Mouse (Mus musculus) lung, embryonic 16.5 days (tissue): Measurements from ENCODE around the gene Rho. TPM values are rescaled to one million over a fixed set of nuclear protein-coding genes. Genes with fewer than 3 reads are reported as not detected.

Experiments
- ATAC-seq: fragments of 200-750 bp; cut with Nextera tagmentation; 2 replicates; pipeline ENCODE4 v1.8.0; 2017; ENCODE audit warnings: low read depth, mild to moderate bottlenecking, moderate library complexity
- H3K27ac ChIP-seq: fragments of 300-500 bp; sonication (generic); 2 replicates; pipeline ENCODE4 v1.5.1; 2014; ENCODE audit warnings: mild to moderate bottlenecking, control low read depth, low read length
- H3K27me3 ChIP-seq: fragments of 300-500 bp; sonication (generic); 2 replicates; pipeline ENCODE4 v1.6.1; 2014; ENCODE audit warnings: low read depth, low read length, mixed read lengths; ENCODE audit not compliant: control insufficient read depth, insufficient read depth
- H3K36me3 ChIP-seq: fragments of 300-500 bp; sonication (generic); 2 replicates; pipeline ENCODE4 v1.6.1; 2014; ENCODE audit warnings: low read length; ENCODE audit not compliant: control insufficient read depth, insufficient read depth
- H3K4me1 ChIP-seq: fragments of 300-500 bp; sonication (generic); replicated peaks from 2 replicates; pipeline ENCODE4 v1.6.1; 2014; ENCODE audit warnings: low read length, mixed read lengths; ENCODE audit not compliant: control insufficient read depth, insufficient read depth
- H3K4me2 ChIP-seq: fragments of 300-500 bp; sonication (generic); 2 replicates; pipeline ENCODE4 v1.6.1; 2014; ENCODE audit warnings: low read depth, low read length, control low read depth
- H3K4me3 ChIP-seq: fragments of 300-500 bp; sonication (generic); 2 replicates; pipeline ENCODE4 v1.5.1; 2014; ENCODE audit warnings: mild to moderate bottlenecking, low read length, control low read depth
- H3K9ac ChIP-seq: fragments of 300-500 bp; sonication (generic); 2 replicates; pipeline ENCODE4 v1.6.1; 2014; ENCODE audit warnings: low read length, control low read depth
- H3K9me3 ChIP-seq: fragments of 300-500 bp; sonication (generic); 2 replicates; pipeline ENCODE4 v1.6.1; 2016; ENCODE audit warnings: low read length; ENCODE audit not compliant: control insufficient read depth
- WGBS: fragments of 180-500 bp; shearing (Covaris S2); extraction: QIAGEN DNeasy Blood & Tissue Kit; methylation state at CpG from one replicate; pipeline ENCODE4 v1.1.7; 2014; 5-methylcytosine and 5-hydroxymethylcytosine counted together
- polyA plus RNA-seq: library from polyadenylated mRNA; unstranded; fragments of >200 nt; fragmentation: Nextera tagmentation; extraction: Ambion mirVana; gene quantifications from 2 replicates; pipeline ENCODE4 v1.2.1, GENCODE M21; 2015

Rho gene
- 0.08 and 0.16 TPM in 2 replicates for polyA plus RNA-seq

DNA sequence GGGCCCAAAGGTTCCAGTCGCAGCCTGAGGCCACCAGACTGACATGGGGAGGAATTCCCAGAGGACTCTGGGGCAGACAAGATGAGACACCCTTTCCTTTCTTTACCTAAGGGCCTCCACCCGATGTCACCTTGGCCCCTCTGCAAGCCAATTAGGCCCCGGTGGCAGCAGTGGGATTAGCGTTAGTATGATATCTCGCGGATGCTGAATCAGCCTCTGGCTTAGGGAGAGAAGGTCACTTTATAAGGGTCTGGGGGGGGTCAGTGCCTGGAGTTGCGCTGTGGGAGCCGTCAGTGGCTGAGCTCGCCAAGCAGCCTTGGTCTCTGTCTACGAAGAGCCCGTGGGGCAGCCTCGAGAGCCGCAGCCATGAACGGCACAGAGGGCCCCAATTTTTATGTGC lies at the start of gene Rho:
Rho (plus strand) TSS at position 110 of the 400 bp plus-strand sequence.
- Histone ChIP-seq H3K4me3 (no peak within 1 kb of the TSS), H3K36me3 (no peaks in the 10 kb centered on the region), H3K9me3 (no peaks in the 10 kb centered on the region), H3K4me1 (peaks cover 7% of the 10 kb centered on the region; the same call in 1 of the 2 replicates), H3K9ac (no peak within 1 kb of the TSS), H3K4me2 (no peak within 1 kb of the TSS), H3K27me3 (no peaks in the 10 kb centered on the region), H3K27ac (no peak within 1 kb of the TSS)
- WGBS: 80% methylated on average over 14 of the region's 14 CpGs
- no peak for ATAC-seq

DNA sequence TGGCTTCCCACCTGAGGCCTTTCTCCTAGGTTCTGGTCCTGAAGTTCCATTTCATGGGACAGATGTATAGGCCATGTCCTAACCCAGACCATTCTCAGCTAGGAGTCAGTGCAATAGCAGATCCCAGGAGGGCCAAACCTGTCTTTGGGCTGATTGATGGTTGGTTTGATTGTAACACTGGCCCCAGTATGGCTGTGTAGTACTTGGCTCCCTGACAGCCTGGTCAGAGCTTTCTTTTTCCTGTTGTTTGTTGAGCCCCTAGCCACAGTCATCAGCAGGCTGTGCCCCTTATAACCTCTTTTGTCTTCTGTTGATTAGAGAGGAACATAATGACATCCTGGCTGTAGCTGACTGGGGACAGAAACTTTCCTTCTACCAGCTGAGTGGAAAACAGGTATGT lies 47.5 kb upstream of the Rho start:
- Histone ChIP-seq H3K9me3 (peaks cover 5% of the 10 kb centered on the region; the same call in 1 of the 2 replicates), H3K27me3 (no peaks in the 10 kb centered on the region), H3K27ac (peak overlapping the region; percentile 24; the same call in 1 of the 2 replicates), H3K9ac (no peak overlapping the region), H3K4me2 (no peak overlapping the region), H3K4me1 (peaks cover 5% of the 10 kb centered on the region), H3K4me3 (no peak overlapping the region), H3K36me3 (peaks cover 14% of the 10 kb centered on the region)
- ATAC-seq: peak; percentile 60

- Histone ChIP-seq H3K4me1 (peaks cover 19% of the 10 kb centered on the region), H3K9ac (no peak overlapping the region), H3K9me3 (peaks cover 5% of the 10 kb centered on the region; the same call in 1 of the 2 replicates), H3K4me3 (no peak overlapping the region), H3K27me3 (no peaks in the 10 kb centered on the region), H3K27ac (no peak overlapping the region), H3K36me3 (peaks cover 14% of the 10 kb centered on the region), H3K4me2 (no peak overlapping the region)
- no peak for ATAC-seq
- WGBS: 63% methylated on average over 4 of the region's 4 CpGs
These were observed 44.7 kb upstream of the Rho start for GRCm38 (mm10) chr6:115886894-115887293.

- ATAC-seq: no peak
- Histone ChIP-seq H3K36me3 (peaks cover 14% of the 10 kb centered on the region), H3K27me3 (no peaks in the 10 kb centered on the region), H3K9me3 (peaks cover 5% of the 10 kb centered on the region; the same call in 1 of the 2 replicates), H3K9ac (no peak overlapping the region), H3K27ac (no peak overlapping the region), H3K4me1 (peaks cover 26% of the 10 kb centered on the region), H3K4me3 (no peak overlapping the region), H3K4me2 (no peak overlapping the region)
- WGBS: 95% methylated on average over 3 of the region's 3 CpGs
These were observed 43.3 kb upstream of the Rho start for GRCm38 (mm10) chr6:115888296-115888695.

DNA sequence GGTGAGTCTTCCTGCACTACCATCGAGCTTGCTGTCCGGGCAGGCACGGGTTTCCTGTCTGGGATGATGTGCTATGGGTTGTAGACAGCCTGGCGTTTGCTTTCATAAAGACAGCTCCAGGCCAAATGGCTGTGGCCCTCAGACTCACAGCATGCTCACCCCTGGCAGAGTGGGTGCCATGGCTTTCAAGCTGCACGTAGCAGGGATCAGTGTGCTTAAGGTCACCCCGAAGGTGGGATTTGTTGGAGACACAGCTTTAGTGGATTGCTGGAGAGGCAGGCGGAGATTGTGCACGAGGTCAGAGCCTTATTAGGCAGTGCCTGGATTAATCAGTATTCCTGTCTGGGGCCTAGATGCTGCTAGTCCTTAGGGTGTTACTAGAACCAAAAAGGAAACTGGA lies 40.9 kb upstream of the Rho start:
- peak overlapping the region; percentile 18; the same call in 1 of the 2 replicates for H3K9ac ChIP-seq
- H3K9me3 ChIP-seq: peaks cover 5% of the 10 kb centered on the region; the same call in 1 of the 2 replicates
- no peak overlapping the region for H3K4me2 ChIP-seq
- H3K27me3 ChIP-seq: no peaks in the 10 kb centered on the region
- ATAC-seq: no peak
- peaks cover 14% of the 10 kb centered on the region for H3K36me3 ChIP-seq
- H3K27ac ChIP-seq: peak overlapping the region; percentile 68
- 60% methylated on average over 8 of the region's 8 CpGs for WGBS
- H3K4me1 ChIP-seq: peaks cover 26% of the 10 kb centered on the region
- H3K4me3 ChIP-seq: no peak overlapping the region

DNA sequence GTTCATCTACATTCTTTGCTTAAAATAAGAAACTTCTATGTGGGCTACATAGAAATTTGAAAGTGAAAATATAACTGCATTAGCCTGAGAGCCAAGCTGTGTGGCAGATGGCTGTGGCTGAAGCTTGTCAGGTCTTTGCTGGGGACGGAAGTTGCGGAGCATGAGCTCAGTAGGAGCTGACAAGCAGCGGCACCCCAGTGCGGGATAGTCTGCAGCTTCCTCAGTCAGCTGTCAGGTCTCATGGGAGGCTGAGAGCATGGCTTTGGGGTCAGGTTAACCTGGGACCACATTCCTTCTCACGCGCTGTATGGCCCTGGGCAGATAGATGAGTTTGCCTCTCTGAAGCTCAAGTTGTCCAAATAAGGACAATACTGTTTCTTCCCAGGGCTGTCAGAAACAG lies 40.5 kb upstream of the Rho start:
- H3K36me3 ChIP-seq: peaks cover 14% of the 10 kb centered on the region
- peak overlapping the region; percentile 68 for H3K27ac ChIP-seq
- no peak overlapping the region for H3K4me3 ChIP-seq
- peaks cover 5% of the 10 kb centered on the region; the same call in 1 of the 2 replicates for H3K9me3 ChIP-seq
- WGBS: 27% methylated on average over 6 of the region's 6 CpGs
- no peaks in the 10 kb centered on the region for H3K27me3 ChIP-seq
- peak; percentile 58 for ATAC-seq
- no peak overlapping the region for H3K9ac ChIP-seq
- H3K4me1 ChIP-seq: peaks cover 28% of the 10 kb centered on the region
- no peak overlapping the region for H3K4me2 ChIP-seq

DNA sequence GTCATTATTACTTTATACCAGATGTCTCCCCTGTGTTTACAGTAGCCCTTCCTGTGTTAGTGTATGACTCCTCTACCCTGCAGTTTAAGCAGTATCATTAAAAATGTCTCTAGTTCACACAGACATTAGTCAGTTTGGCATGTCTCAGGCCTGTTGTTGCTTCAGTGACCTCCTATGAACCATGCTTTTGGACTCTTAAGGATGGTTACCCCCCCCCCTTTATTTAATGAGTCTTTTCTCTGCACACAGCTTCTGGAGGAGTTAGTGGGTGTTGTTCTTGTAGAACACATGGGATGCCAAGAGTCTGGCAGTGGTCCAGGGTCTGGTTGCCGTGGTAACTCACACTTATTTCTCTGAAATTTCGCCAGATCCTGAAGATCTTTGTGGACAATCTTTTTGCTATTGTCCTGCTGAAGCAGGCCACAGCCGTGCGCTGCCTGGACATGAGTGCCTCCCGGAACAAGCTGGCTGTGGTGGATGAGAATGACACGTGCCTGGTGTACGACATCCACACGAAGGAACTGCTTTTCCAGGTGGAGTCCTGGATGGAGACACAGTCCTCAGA lies 40.0 kb upstream of the Rho start:
- ATAC-seq: peak; percentile 92

DNA sequence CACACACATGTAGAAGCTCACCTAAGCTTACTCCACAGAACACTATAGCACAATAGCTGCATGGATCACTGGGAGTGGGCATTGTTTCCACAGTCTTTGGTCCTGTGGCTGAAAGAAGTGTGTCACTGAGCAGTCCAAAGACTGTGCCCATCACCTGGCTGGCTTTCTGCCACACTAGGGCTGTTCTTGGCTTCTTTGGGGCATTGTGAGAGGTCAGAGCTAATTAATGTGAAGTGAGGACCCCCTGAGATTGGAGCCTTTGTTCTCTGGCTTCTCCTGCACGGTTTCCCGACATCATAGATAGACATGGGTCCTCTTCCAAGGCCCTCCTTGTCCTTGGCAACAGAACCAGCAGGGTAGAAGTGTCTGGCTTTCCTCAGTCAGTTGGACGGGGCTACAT lies 39.2 kb upstream of the Rho start:
- no peak overlapping the region for H3K9ac ChIP-seq
- H3K27me3 ChIP-seq: no peaks in the 10 kb centered on the region
- WGBS: 67% methylated on average over 3 of the region's 3 CpGs
- peaks cover 33% of the 10 kb centered on the region for H3K4me1 ChIP-seq
- H3K9me3 ChIP-seq: peaks cover 5% of the 10 kb centered on the region; the same call in 1 of the 2 replicates
- H3K36me3 ChIP-seq: peaks cover 11% of the 10 kb centered on the region
- no peak overlapping the region for H3K4me2 ChIP-seq
- H3K4me3 ChIP-seq: no peak overlapping the region
- peak overlapping the region; percentile 68 for H3K27ac ChIP-seq
- no peak for ATAC-seq

More for the DNA sequence above, 40.0 kb upstream of the Rho start:
- H3K36me3 ChIP-seq: peaks cover 14% of the 10 kb centered on the region
- H3K4me1 ChIP-seq: peaks cover 29% of the 10 kb centered on the region
- no peaks in the 10 kb centered on the region for H3K27me3 ChIP-seq
- peaks cover 5% of the 10 kb centered on the region; the same call in 1 of the 2 replicates for H3K9me3 ChIP-seq
- H3K27ac ChIP-seq: peak overlapping the region; percentile 68
- 28% methylated on average over 8 of the region's 8 CpGs for WGBS
- H3K4me3 ChIP-seq: no peak overlapping the region
- peak overlapping the region; percentile 48 for H3K9ac ChIP-seq
- no peak overlapping the region for H3K4me2 ChIP-seq

GRCm38 (mm10) chr6:115896346-115896745 lies 35.2 kb upstream of the Rho start:
- Histone ChIP-seq H3K4me1 (peaks cover 23% of the 10 kb centered on the region), H3K4me3 (no peak overlapping the region), H3K27me3 (no peaks in the 10 kb centered on the region), H3K9me3 (no peaks in the 10 kb centered on the region), H3K9ac (no peak overlapping the region), H3K27ac (peak overlapping the region; percentile 73; the same call in 1 of the 2 replicates), H3K4me2 (no peak overlapping the region), H3K36me3 (no peaks in the 10 kb centered on the region)
- no peak for ATAC-seq
- WGBS: 68% methylated on average over 1 of the region's 1 CpGs
